In genomic region chr9:120812667-120813210, GRCm38 (mm10) we compare ENCODE assay signal across 20 mouse cellular contexts.
DNase-seq lines count a peak whose midpoint lies in the region; ATAC-seq and TF ChIP-seq lines count a peak whose summit lies in the region.
"Had no signal": no experiment of that assay in that cellular context is flagged by ENCODE, and none has a peak within 500 bp of the region (broad histone marks: within the 10 kb centered on the region; RNA-seq: fewer than 3 reads in every experiment).

No protein-coding gene starts in this region.

- H3K36me3 ChIP-seq in heart, postnatal 0 days (replicated peaks; ENCODE audit: control insufficient read depth, insufficient read depth, low read length): no peaks in the 10 kb centered on the region
- no peaks in the 10 kb centered on the region for H3K36me3 ChIP-seq in intestine, embryonic 15.5 days
- no peaks in the 10 kb centered on the region for H3K36me3 ChIP-seq in stomach, postnatal 0 days (ENCODE audit: control insufficient read depth, insufficient read depth, low read length)
- H3K36me3 ChIP-seq: forebrain, embryonic 15.5 days; heart, embryonic 10.5 days; hindbrain, embryonic 13.5 days; kidney, embryonic 15.5 days; limb, embryonic 12.5 days; liver, embryonic 13.5 days had no signal

- no peak for ATAC-seq in heart, postnatal 0 days (ENCODE audit: insufficient read depth, low read depth)
- peak; percentile 55; the same call in 1 of the 2 replicates for ATAC-seq in intestine, embryonic 15.5 days
- ATAC-seq in stomach, postnatal 0 days (ENCODE audit: low FRiP score, low TSS enrichment): no peak
- ATAC-seq: forebrain, embryonic 15.5 days; inflammation-experienced regulatory T-cells, adult 6 months; midbrain, embryonic 16.5 days had no signal

- H3K27ac ChIP-seq in heart, postnatal 0 days (ENCODE audit: low read depth): no peak overlapping the region
- no peak overlapping the region for H3K27ac ChIP-seq in intestine, embryonic 15.5 days
- no peak overlapping the region for H3K27ac ChIP-seq in stomach, postnatal 0 days (replicated peaks)
- H3K27ac ChIP-seq: forebrain, embryonic 15.5 days; heart, embryonic 10.5 days; hindbrain, embryonic 13.5 days; kidney, embryonic 15.5 days; limb, embryonic 12.5 days; liver, embryonic 13.5 days had no signal

- H3K4me1 ChIP-seq in heart, postnatal 0 days (ENCODE audit: control insufficient read depth, insufficient read depth): no peaks in the 10 kb centered on the region
- H3K4me1 ChIP-seq in intestine, embryonic 15.5 days (replicated peaks): peaks cover 3% of the 10 kb centered on the region; the same call in 1 of the 2 replicates
- H3K4me1 ChIP-seq in stomach, postnatal 0 days (replicated peaks; ENCODE audit: control insufficient read depth, insufficient read depth): no peaks in the 10 kb centered on the region
- H3K4me1 ChIP-seq: forebrain, embryonic 15.5 days; liver, embryonic 13.5 days had no signal

- 54% methylated on average over 17 of the region's 17 CpGs for WGBS in heart, postnatal 0 days
- 55% methylated on average over 17 of the region's 17 CpGs for WGBS in intestine, embryonic 15.5 days
- 35% methylated on average over 17 of the region's 17 CpGs for WGBS in stomach, postnatal 0 days

- H3K4me3 ChIP-seq in heart, postnatal 0 days (ENCODE audit: low read depth, low read length): no peak overlapping the region
- no peak overlapping the region for H3K4me3 ChIP-seq in intestine, embryonic 15.5 days (replicated peaks)
- peak overlapping the region; percentile 25 for H3K4me3 ChIP-seq in stomach, postnatal 0 days (ENCODE audit: low read depth, low read length)
- H3K4me3 ChIP-seq: forebrain, embryonic 15.5 days; heart, embryonic 10.5 days; hindbrain, embryonic 13.5 days; kidney, embryonic 15.5 days; limb, embryonic 12.5 days; liver, embryonic 13.5 days had no signal

- no peak for TF ChIP-seq CTCF in heart, postnatal 0 days (IDR thresholded peaks at IDR 0.05; ENCODE audit: low read depth)
- TF ChIP-seq CTCF in stomach, postnatal 0 days (IDR thresholded peaks at IDR 0.05; ENCODE audit: low read depth): no peak

- no peaks in the 10 kb centered on the region for H3K9me3 ChIP-seq in heart, postnatal 0 days (replicated peaks; ENCODE audit: control insufficient read depth, low read length)
- no peaks in the 10 kb centered on the region for H3K9me3 ChIP-seq in intestine, embryonic 15.5 days
- H3K9me3 ChIP-seq in stomach, postnatal 0 days (ENCODE audit: control insufficient read depth, low read length): no peaks in the 10 kb centered on the region
- H3K9me3 ChIP-seq: forebrain, embryonic 15.5 days; heart, embryonic 10.5 days; hindbrain, embryonic 13.5 days; kidney, embryonic 15.5 days; limb, embryonic 12.5 days; liver, embryonic 13.5 days had no signal

- no peak overlapping the region for H3K9ac ChIP-seq in heart, postnatal 0 days (replicated peaks; ENCODE audit: low read depth, low read length)
- no peak overlapping the region for H3K9ac ChIP-seq in intestine, embryonic 15.5 days
- no peak overlapping the region for H3K9ac ChIP-seq in stomach, postnatal 0 days (ENCODE audit: low read length)
- H3K9ac ChIP-seq: forebrain, embryonic 15.5 days; hindbrain, embryonic 13.5 days; kidney, embryonic 15.5 days; limb, embryonic 12.5 days; liver, embryonic 13.5 days had no signal

- DNase-seq in adrenal gland, postnatal 36 days: peak; percentile 35 to 37
- no peak for DNase-seq in adrenal gland, postnatal 25 days
- no peak for DNase-seq in heart, postnatal 0 days (ENCODE audit: low spot score)
- no peak for DNase-seq in heart, adult 18-20 months
- peak; percentile 44 for DNase-seq in stomach, postnatal 0 days (ENCODE audit: low spot score)
- no peak for DNase-seq in ovary, postnatal 10 days (ENCODE audit: low spot score)
- DNase-seq: cerebellum, adult 9-11 months; gastrocnemius, postnatal 36 days; kidney, postnatal 4 days; liver, embryonic 13.5 days; thymus, postnatal 25 days had no signal

- TF ChIP-seq EP300 in heart, postnatal 0 days (IDR thresholded peaks at IDR 0.05; ENCODE audit: low read depth): no peak
- TF ChIP-seq EP300 in stomach, postnatal 0 days (optimal IDR thresholded peaks at IDR 0.05): no peak

- H3K4me2 ChIP-seq in heart, postnatal 0 days (ENCODE audit: low read depth, low read length): peak overlapping the region; percentile 14; the same call in 1 of the 2 replicates
- peak overlapping the region; percentile 38 for H3K4me2 ChIP-seq in intestine, embryonic 15.5 days (replicated peaks)
- H3K4me2 ChIP-seq in stomach, postnatal 0 days (replicated peaks; ENCODE audit: low read depth): peak overlapping the region; percentile 49
- H3K4me2 ChIP-seq: forebrain, embryonic 15.5 days; hindbrain, embryonic 13.5 days; kidney, embryonic 15.5 days; limb, embryonic 12.5 days; liver, embryonic 13.5 days had no signal

- H3K27me3 ChIP-seq in heart, postnatal 0 days (ENCODE audit: control insufficient read depth, insufficient read depth, low read length): no peaks in the 10 kb centered on the region
- H3K27me3 ChIP-seq in intestine, embryonic 15.5 days (replicated peaks): no peaks in the 10 kb centered on the region
- H3K27me3 ChIP-seq in stomach, postnatal 0 days (ENCODE audit: control insufficient read depth, insufficient read depth, low read length): no peaks in the 10 kb centered on the region
- H3K27me3 ChIP-seq: CH12.LX; forebrain, embryonic 15.5 days; hindbrain, embryonic 13.5 days; kidney, embryonic 15.5 days; limb, embryonic 12.5 days; liver, embryonic 13.5 days had no signal

Comparison
In these comparisons a context has a peak if more than half of its experiments do, and no peak if none do; other contexts are left out.
1. DNase-seq: peak in adrenal gland, postnatal 36 days (2 of 2) and stomach, postnatal 0 days (single experiment); none in adrenal gland, postnatal 25 days (single experiment), heart, postnatal 0 days (single experiment), heart, adult 18-20 months (0 of 2) and ovary, postnatal 10 days (single experiment).
2. Peak in every context shown above with its lines, with median percentiles within 50 percentile points of each other: H3K4me2 ChIP-seq.